Mouse (Mus musculus): ENCODE data around the gene Zar1l. TPM values are rescaled to one million over a fixed set of nuclear protein-coding genes. Genes with fewer than 3 reads are reported as not detected.
"Not testable (repeated sequence)": the region's sequence is repeated elsewhere in the genome, so short reads cannot be mapped to it uniquely, and the experiment has no call there.

Zar1l gene
- total and polyA plus RNA-seq, 2 experiments from 2014 or later = not detected

- TF ChIP-seq CTCF (IDR thresholded peaks at IDR 0.05) = no peak
Measured at GRCm38 (mm10) chr5:150510451-150511225, 7.3 kb downstream of the Zar1l start.

GRCm38 (mm10) chr5:150495792-150496191 is 22.2 kb downstream of the Zar1l start:
- DNase-seq (ENCODE audit: low spot score) (no peak), ATAC-seq (ENCODE audit: low FRiP score) (no peak)
- no peak overlapping the region for H3K27ac ChIP-seq (ENCODE audit: low read depth, low read length)
- no peaks in the 10 kb centered on the region for H3K27me3 ChIP-seq (ENCODE audit: insufficient read depth, low read length)
- H3K9me3 ChIP-seq (ENCODE audit: low read length) = no peaks in the 10 kb centered on the region
- WGBS = 49% methylated on average over 6 of the region's 6 CpGs
- peak; percentile 69 for TF ChIP-seq CTCF (IDR thresholded peaks at IDR 0.05)
- H3K4me1 ChIP-seq (ENCODE audit: insufficient read depth, low read length) = no peaks in the 10 kb centered on the region
- no peak overlapping the region for H3K4me2 ChIP-seq (ENCODE audit: low read depth, low read length, poor library complexity, severe bottlenecking)
- H3K4me3 ChIP-seq (ENCODE audit: low read depth, low read length) = no peak overlapping the region
- no peak overlapping the region for H3K9ac ChIP-seq (replicated peaks; ENCODE audit: low read length, poor library complexity, severe bottlenecking)
- H3K36me3 ChIP-seq (ENCODE audit: insufficient read depth, low read length) = peaks cover 24% of the 10 kb centered on the region

More at GRCm38 (mm10) chr5:150510451-150511225, 7.3 kb downstream of the Zar1l start:
- no peaks in the 10 kb centered on the region for H3K9me3 ChIP-seq (ENCODE audit: low read length)
- no peaks in the 10 kb centered on the region for H3K36me3 ChIP-seq (ENCODE audit: insufficient read depth, low read length)
- no peak overlapping the region for H3K9ac ChIP-seq (replicated peaks; ENCODE audit: low read length, poor library complexity, severe bottlenecking)
- no peak overlapping the region for H3K4me3 ChIP-seq (ENCODE audit: low read depth, low read length)
- H3K4me2 ChIP-seq (ENCODE audit: low read depth, low read length, poor library complexity, severe bottlenecking) = no peak overlapping the region
- no peak overlapping the region for H3K27ac ChIP-seq (ENCODE audit: low read depth, low read length)
- H3K27me3 ChIP-seq (ENCODE audit: insufficient read depth, low read length) = no peaks in the 10 kb centered on the region
- 85% methylated on average over 6 of the region's 6 CpGs for WGBS
- H3K4me1 ChIP-seq (ENCODE audit: insufficient read depth, low read length) = no peaks in the 10 kb centered on the region
- DNase-seq (ENCODE audit: low spot score) = no peak
- ATAC-seq (ENCODE audit: low FRiP score) = no peak

DNA sequence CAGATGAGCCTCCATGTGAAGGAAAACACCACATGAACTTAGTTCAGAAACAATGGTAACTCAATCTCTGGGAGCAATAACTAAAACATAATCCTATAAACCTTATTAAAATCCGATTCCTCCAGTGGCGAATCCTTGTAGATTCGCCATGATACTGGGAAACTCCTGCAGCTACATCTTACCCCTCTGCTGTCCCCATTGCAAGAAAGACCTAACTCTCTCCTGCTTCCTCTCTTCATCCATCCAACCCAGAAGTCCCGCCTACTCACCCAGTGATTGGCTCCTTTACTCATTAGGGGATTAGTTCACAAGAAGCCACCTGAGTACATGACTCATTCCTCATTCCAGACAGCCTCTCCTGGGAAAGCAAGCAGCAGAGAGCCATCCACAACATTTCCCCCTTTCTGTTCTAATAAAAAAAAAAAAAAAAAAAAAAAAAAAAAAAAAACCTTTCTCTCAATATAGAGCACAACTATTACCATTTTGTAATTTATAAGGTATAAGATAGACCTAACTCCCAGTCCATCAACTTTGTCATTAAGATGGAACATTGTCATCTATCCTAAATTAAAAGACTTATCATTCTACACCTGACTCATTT is 26.3 kb downstream of the Zar1l start:
- not testable (repeated sequence) for H3K27ac ChIP-seq (ENCODE audit: low read depth, low read length); H3K9ac ChIP-seq (replicated peaks; ENCODE audit: low read length, poor library complexity, severe bottlenecking); ATAC-seq (ENCODE audit: low FRiP score); H3K4me3 ChIP-seq (ENCODE audit: low read depth, low read length); H3K9me3 ChIP-seq (ENCODE audit: low read length); DNase-seq (ENCODE audit: low spot score); H3K4me1 ChIP-seq (ENCODE audit: insufficient read depth, low read length); H3K27me3 ChIP-seq (ENCODE audit: insufficient read depth, low read length); H3K4me2 ChIP-seq (ENCODE audit: low read depth, low read length, poor library complexity, severe bottlenecking)
- H3K36me3 ChIP-seq (ENCODE audit: insufficient read depth, low read length) = peaks cover 26% of the 10 kb centered on the region
- WGBS = 87% methylated on average over 4 of the region's 4 CpGs

- Histone ChIP-seq H3K4me2 (ENCODE audit: low read depth, low read length, poor library complexity, severe bottlenecking) (no peak overlapping the region), H3K27ac (ENCODE audit: low read depth, low read length) (no peak overlapping the region), H3K4me1 (ENCODE audit: insufficient read depth, low read length) (no peaks in the 10 kb centered on the region), H3K9me3 (ENCODE audit: low read length) (no peaks in the 10 kb centered on the region), H3K27me3 (ENCODE audit: insufficient read depth, low read length) (no peaks in the 10 kb centered on the region), H3K9ac (replicated peaks; ENCODE audit: low read length, poor library complexity, severe bottlenecking) (no peak overlapping the region), H3K36me3 (ENCODE audit: insufficient read depth, low read length) (peaks cover 19% of the 10 kb centered on the region; the same call in 1 of the 2 replicates), H3K4me3 (ENCODE audit: low read depth, low read length) (no peak overlapping the region)
- no peak for DNase-seq (ENCODE audit: low spot score)
- ATAC-seq (ENCODE audit: low FRiP score) = no peak
- 79% methylated on average over 8 of the region's 8 CpGs for WGBS
- TF ChIP-seq CTCF (IDR thresholded peaks at IDR 0.05) = no peak
Measured at GRCm38 (mm10) chr5:150490821-150491220, 27.1 kb downstream of the Zar1l start.

- H3K9me3 ChIP-seq (ENCODE audit: low read length) = no peaks in the 10 kb centered on the region
- no peak for ATAC-seq (ENCODE audit: low FRiP score)
- 92% methylated on average over 3 of the region's 3 CpGs for WGBS
- no peaks in the 10 kb centered on the region for H3K27me3 ChIP-seq (ENCODE audit: insufficient read depth, low read length)
- no peak for TF ChIP-seq CTCF (IDR thresholded peaks at IDR 0.05)
- H3K9ac ChIP-seq (replicated peaks; ENCODE audit: low read length, poor library complexity, severe bottlenecking) = no peak overlapping the region
- no peak overlapping the region for H3K4me3 ChIP-seq (ENCODE audit: low read depth, low read length)
- no peaks in the 10 kb centered on the region for H3K4me1 ChIP-seq (ENCODE audit: insufficient read depth, low read length)
- H3K36me3 ChIP-seq (ENCODE audit: insufficient read depth, low read length) = peaks cover 16% of the 10 kb centered on the region; the same call in 1 of the 2 replicates
- DNase-seq (ENCODE audit: low spot score) = no peak
- no peak overlapping the region for H3K27ac ChIP-seq (ENCODE audit: low read depth, low read length)
- H3K4me2 ChIP-seq (ENCODE audit: low read depth, low read length, poor library complexity, severe bottlenecking) = no peak overlapping the region
Measured at GRCm38 (mm10) chr5:150490285-150490684, 27.7 kb downstream of the Zar1l start.

- ATAC-seq (ENCODE audit: low FRiP score) (no peak), DNase-seq (ENCODE audit: low spot score) (peak; percentile 26)
- H3K36me3 ChIP-seq (ENCODE audit: insufficient read depth, low read length) = peaks cover 31% of the 10 kb centered on the region
Measured at GRCm38 (mm10) chr5:150485198-150485597, 32.8 kb downstream of the Zar1l start.

More at GRCm38 (mm10) chr5:150485198-150485597, 32.8 kb downstream of the Zar1l start:
- H3K4me1 ChIP-seq (ENCODE audit: insufficient read depth, low read length) = no peaks in the 10 kb centered on the region
- no peak overlapping the region for H3K9ac ChIP-seq (replicated peaks; ENCODE audit: low read length, poor library complexity, severe bottlenecking)
- H3K4me3 ChIP-seq (ENCODE audit: low read depth, low read length) = no peak overlapping the region
- H3K9me3 ChIP-seq (ENCODE audit: low read length) = no peaks in the 10 kb centered on the region
- WGBS = 67% methylated on average over 3 of the region's 3 CpGs
- H3K27me3 ChIP-seq (ENCODE audit: insufficient read depth, low read length) = no peaks in the 10 kb centered on the region
- H3K27ac ChIP-seq (ENCODE audit: low read depth, low read length) = no peak overlapping the region
- no peak overlapping the region for H3K4me2 ChIP-seq (ENCODE audit: low read depth, low read length, poor library complexity, severe bottlenecking)
- peak; percentile 72 for TF ChIP-seq CTCF (IDR thresholded peaks at IDR 0.05)

Data from midbrain, postnatal 0 days (tissue).